Mouse (Mus musculus) kidney, embryonic 14.5 days (tissue): ENCODE measurements around the gene Selenof. TPM values are rescaled to one million over a fixed set of nuclear protein-coding genes. Genes with fewer than 3 reads are reported as not detected.

ENCODE experiments used
- ATAC-seq: fragments of 200-750 bp; cut with Nextera tagmentation; 2 replicates; pipeline ENCODE4 v1.8.0; 2017; ENCODE audit warnings: moderate number of reproducible peaks, mild to moderate bottlenecking, moderate TSS enrichment, moderate library complexity; ENCODE audit not compliant: low FRiP score, low TSS enrichment
- H3K27ac ChIP-seq: fragments of 300-500 bp; sonication (generic); 2 replicates; pipeline ENCODE4 v1.5.1; 2014; ENCODE audit warnings: low read depth, mild to moderate bottlenecking, low read length, moderate library complexity, mixed read lengths
- H3K27me3 ChIP-seq: fragments of 300-500 bp; sonication (generic); 2 replicates; pipeline ENCODE4 v1.6.1; 2014; ENCODE audit warnings: mild to moderate bottlenecking, low read length; ENCODE audit not compliant: control insufficient read depth, insufficient read depth
- H3K36me3 ChIP-seq: fragments of 300-500 bp; sonication (generic); 2 replicates; pipeline ENCODE4 v1.6.1; 2014; ENCODE audit warnings: low read length, mixed read lengths; ENCODE audit not compliant: control insufficient read depth, insufficient read depth
- H3K4me1 ChIP-seq: fragments of 300-500 bp; sonication (generic); 2 replicates; pipeline ENCODE4 v1.6.1; 2014; ENCODE audit warnings: low read length, mixed read lengths; ENCODE audit not compliant: control insufficient read depth, insufficient read depth
- H3K4me2 ChIP-seq: fragments of 300-500 bp; sonication (generic); replicated peaks from 2 replicates; pipeline ENCODE4 v1.6.1; 2014; ENCODE audit warnings: low read depth, mild to moderate bottlenecking, low read length
- H3K4me3 ChIP-seq: fragments of 300-500 bp; sonication (generic); 2 replicates; pipeline ENCODE4 v1.5.1; 2014; ENCODE audit warnings: mild to moderate bottlenecking, low read length
- H3K9ac ChIP-seq: fragments of 300-500 bp; sonication (generic); 2 replicates; pipeline ENCODE4 v1.6.1; 2014; ENCODE audit warnings: low read depth, mild to moderate bottlenecking, low read length, moderate library complexity
- H3K9me3 ChIP-seq: fragments of 300-500 bp; sonication (generic); 2 replicates; pipeline ENCODE4 v1.6.1; 2016; ENCODE audit warnings: low read length; ENCODE audit not compliant: control insufficient read depth
- WGBS: fragments of 180-500 bp; shearing (Covaris S2); extraction: QIAGEN DNeasy Blood & Tissue Kit; methylation state at CpG from one replicate; pipeline ENCODE4 v1.1.7; 2014; 5-methylcytosine and 5-hydroxymethylcytosine counted together
- polyA plus RNA-seq: library from polyadenylated mRNA; unstranded; fragments of >200 nt; fragmentation: Nextera tagmentation; extraction: Ambion mirVana; gene quantifications from 2 replicates; pipeline ENCODE4 v1.2.1, GENCODE M21; 2014

The Selenof gene
- polyA plus RNA-seq, 1 experiment from 2014 or later: 515 TPM

DNA sequence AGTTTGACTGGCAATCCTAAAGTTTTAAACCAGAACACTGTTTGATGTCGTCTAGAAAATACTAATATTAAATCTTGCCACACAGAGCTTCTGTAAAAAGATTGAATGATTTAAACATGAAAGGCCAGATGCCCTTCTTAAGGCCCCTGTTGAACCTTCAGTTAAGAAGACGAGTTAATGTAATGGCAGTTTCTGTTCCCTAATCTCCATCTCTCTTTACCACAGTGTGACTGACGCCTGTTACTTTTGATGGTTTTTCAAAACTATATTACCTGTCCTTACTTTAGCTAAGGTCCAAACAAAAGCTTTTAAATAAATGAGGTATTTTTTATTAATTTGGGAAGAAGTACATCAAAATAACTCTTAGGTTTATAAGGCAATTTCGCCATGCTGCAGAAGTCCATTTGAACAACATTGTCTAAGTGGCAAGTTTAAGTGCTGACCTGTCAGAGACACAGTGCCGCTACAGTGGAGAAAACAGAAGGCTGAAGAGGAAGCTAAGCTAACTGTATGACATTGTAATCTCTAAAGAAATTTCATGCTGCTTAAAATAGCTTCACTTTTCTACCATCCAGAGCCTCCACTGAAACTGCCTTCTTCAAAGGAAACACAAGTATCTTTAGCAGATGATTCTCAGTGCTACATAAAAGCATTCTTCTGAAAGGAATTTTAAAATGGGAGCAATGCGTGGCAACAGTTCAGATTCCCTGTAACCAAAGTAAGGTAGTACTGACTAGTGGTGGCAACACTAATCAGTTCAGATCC, 14.9 kb downstream of the Selenof start:
- Histone ChIP-seq H3K27ac (no peak overlapping the region), H3K4me3 (no peak overlapping the region), H3K4me2 (no peak overlapping the region), H3K9ac (no peak overlapping the region), H3K4me1 (peaks cover 10% of the 10 kb centered on the region; the same call in 1 of the 2 replicates), H3K9me3 (no peaks in the 10 kb centered on the region), H3K36me3 (peaks cover 45% of the 10 kb centered on the region), H3K27me3 (no peaks in the 10 kb centered on the region)
- no peak for ATAC-seq
- 87% methylated on average over 6 of the region's 6 CpGs for WGBS

- WGBS: 84% methylated on average over 7 of the region's 7 CpGs
- Histone ChIP-seq H3K36me3 (peaks cover 54% of the 10 kb centered on the region), H3K27ac (no peak overlapping the region)
Observed at GRCm38 (mm10) chr3:144586731-144587130, 16.6 kb downstream of the Selenof start.

DNA sequence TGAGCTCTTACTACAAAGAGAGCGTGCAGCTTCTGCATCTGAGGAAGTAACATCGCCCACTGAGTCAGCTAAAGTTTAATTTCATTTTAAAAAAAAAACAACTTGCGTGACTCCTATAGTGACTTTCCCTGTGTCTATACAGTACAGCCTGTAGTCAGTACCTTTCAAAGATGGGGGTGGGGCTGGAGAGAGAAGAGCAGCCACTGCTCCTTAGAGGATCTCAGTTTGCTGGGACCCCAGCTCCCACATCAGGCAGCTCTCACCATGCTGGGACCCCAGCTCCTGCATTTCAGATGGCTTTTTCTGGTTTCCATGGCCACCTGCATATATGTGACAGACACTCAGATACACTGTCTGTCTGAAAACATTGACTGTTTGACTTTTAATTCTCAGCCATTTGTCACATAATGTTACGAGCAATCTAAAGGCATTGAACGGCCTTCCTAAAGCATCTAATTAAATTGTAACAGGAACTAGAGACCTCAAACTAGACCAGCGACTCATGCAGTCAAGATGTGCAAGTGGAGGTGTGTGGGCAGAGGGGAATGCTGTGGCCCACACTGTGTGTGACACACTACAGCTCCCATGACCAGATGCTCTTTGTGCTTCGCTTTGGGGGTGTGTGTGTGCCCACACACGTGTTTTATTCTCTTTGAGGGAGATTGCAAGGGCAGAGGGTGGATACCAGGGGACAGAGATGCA, 19.2 kb downstream of the Selenof start:
- Histone ChIP-seq H3K9me3 (no peaks in the 10 kb centered on the region), H3K9ac (no peak overlapping the region), H3K4me1 (no peaks in the 10 kb centered on the region), H3K36me3 (peaks cover 43% of the 10 kb centered on the region), H3K4me3 (no peak overlapping the region), H3K27me3 (no peaks in the 10 kb centered on the region), H3K4me2 (no peak overlapping the region), H3K27ac (no peak overlapping the region)
- WGBS: 86% methylated on average over 8 of the region's 8 CpGs
- no peak for ATAC-seq

More at GRCm38 (mm10) chr3:144586731-144587130, 16.6 kb downstream of the Selenof start:
- H3K4me3 ChIP-seq: no peak overlapping the region
- no peak overlapping the region for H3K9ac ChIP-seq
- no peaks in the 10 kb centered on the region for H3K9me3 ChIP-seq
- H3K4me1 ChIP-seq: 0 out of 2 replicates have a peak, but pooled peaks cover 6% of the 10 kb centered on the region
- no peaks in the 10 kb centered on the region for H3K27me3 ChIP-seq
- no peak for ATAC-seq
- no peak overlapping the region for H3K4me2 ChIP-seq

DNA sequence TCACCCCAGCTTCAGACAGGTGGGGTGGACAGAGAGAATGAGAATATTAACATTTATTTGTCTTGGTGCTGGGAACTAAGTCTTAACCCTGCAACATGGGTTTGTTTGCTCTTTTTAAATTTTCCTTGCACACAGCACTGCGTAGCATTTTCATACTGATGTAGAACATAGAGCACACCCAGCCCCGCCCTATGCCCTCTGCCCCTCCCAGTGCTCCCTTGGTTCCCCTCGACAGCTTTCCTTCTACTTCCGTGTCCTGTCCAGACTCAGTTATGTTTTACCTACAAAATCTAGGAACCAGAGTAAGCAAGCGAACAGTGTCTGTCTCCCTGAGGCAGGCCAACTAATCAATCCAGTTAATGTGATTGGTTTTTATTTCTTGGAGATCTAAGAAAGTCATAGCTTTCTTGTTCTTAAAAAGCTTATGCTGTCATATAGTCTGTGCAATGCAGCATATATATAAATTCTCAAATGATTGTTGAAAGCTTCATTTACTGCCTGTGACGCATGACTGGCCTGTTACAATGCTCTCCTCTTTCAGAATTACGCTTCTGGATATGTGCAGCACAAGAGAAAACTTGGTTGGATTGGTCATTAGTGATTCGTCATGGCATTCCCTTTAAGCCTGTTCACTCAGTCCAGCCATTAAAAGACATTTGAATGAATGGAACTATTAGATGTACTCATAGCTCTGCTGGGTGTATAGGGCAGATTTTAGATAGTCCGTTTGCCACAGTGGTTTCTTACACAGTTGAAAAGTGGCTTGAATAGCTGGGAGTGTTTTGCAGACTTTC, 23.1 kb downstream of the Selenof start:
- Histone ChIP-seq H3K9me3 (no peaks in the 10 kb centered on the region), H3K27ac (no peak overlapping the region), H3K9ac (no peak overlapping the region), H3K4me2 (no peak overlapping the region), H3K36me3 (peaks cover 54% of the 10 kb centered on the region), H3K4me1 (no peaks in the 10 kb centered on the region), H3K4me3 (no peak overlapping the region), H3K27me3 (no peaks in the 10 kb centered on the region)
- ATAC-seq: no peak
- WGBS: 78% methylated on average over 9 of the region's 9 CpGs

DNA sequence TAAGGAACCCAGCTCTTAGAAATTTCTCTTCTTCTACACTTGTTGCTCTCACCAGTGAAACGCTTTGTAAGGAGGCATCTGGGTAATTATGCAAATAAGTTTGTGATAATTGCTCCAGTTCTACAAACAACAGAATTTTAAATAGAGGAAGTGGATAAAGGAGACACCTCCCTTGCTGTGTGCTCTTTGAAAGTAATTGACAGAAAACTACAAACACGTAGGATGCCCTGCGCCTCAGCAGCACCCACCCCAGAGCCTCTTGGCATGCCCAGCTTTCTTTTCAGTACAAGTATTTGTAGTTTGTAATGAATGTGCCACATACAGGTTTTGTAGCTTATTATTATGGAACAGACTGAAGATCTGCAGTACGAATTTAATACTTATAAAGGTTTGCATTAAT, 27.0 kb downstream of the Selenof start:
- Histone ChIP-seq H3K9me3 (no peaks in the 10 kb centered on the region), H3K9ac (no peak overlapping the region), H3K36me3 (peaks cover 40% of the 10 kb centered on the region), H3K27me3 (no peaks in the 10 kb centered on the region), H3K4me3 (no peak overlapping the region), H3K4me1 (no peaks in the 10 kb centered on the region), H3K4me2 (no peak overlapping the region), H3K27ac (no peak overlapping the region)
- no peak for ATAC-seq
- WGBS: 87% methylated on average over 4 of the region's 4 CpGs

GRCm38 (mm10) chr3:144597790-144598467, 27.8 kb downstream of the Selenof start:
- ATAC-seq: no peak
- Histone ChIP-seq H3K4me2 (no peak overlapping the region), H3K4me1 (0 out of 2 replicates have a peak, but pooled peaks cover 4% of the 10 kb centered on the region), H3K9me3 (no peaks in the 10 kb centered on the region), H3K9ac (no peak overlapping the region), H3K36me3 (peaks cover 39% of the 10 kb centered on the region), H3K27ac (no peak overlapping the region), H3K4me3 (no peak overlapping the region), H3K27me3 (no peaks in the 10 kb centered on the region)
- WGBS: 89% methylated on average over 12 of the region's 12 CpGs

- no peaks in the 10 kb centered on the region for H3K27me3 ChIP-seq
- H3K4me3 ChIP-seq: no peak overlapping the region
- H3K4me1 ChIP-seq: 0 out of 2 replicates have a peak, but pooled peaks cover 4% of the 10 kb centered on the region
- H3K36me3 ChIP-seq: peaks cover 20% of the 10 kb centered on the region
- H3K9me3 ChIP-seq: no peaks in the 10 kb centered on the region
- H3K27ac ChIP-seq: no peak overlapping the region
- WGBS: 43% methylated on average over 4 of the region's 4 CpGs
- H3K9ac ChIP-seq: no peak overlapping the region
- no peak for ATAC-seq
- no peak overlapping the region for H3K4me2 ChIP-seq
Observed at GRCm38 (mm10) chr3:144602413-144602812, 32.3 kb downstream of the Selenof start.

GRCm38 (mm10) chr3:144602819-144603218, 32.7 kb downstream of the Selenof start:
- Histone ChIP-seq H3K27ac (no peak overlapping the region), H3K9ac (no peak overlapping the region), H3K9me3 (no peaks in the 10 kb centered on the region), H3K36me3 (peaks cover 17% of the 10 kb centered on the region), H3K27me3 (no peaks in the 10 kb centered on the region), H3K4me3 (no peak overlapping the region), H3K4me1 (0 out of 2 replicates have a peak, but pooled peaks cover 4% of the 10 kb centered on the region), H3K4me2 (no peak overlapping the region)
- no peak for ATAC-seq
- WGBS: 71% methylated on average over 7 of the region's 7 CpGs
